Comparison of ENCODE assay signal across 18 mouse cellular contexts in the genomic region with DNA sequence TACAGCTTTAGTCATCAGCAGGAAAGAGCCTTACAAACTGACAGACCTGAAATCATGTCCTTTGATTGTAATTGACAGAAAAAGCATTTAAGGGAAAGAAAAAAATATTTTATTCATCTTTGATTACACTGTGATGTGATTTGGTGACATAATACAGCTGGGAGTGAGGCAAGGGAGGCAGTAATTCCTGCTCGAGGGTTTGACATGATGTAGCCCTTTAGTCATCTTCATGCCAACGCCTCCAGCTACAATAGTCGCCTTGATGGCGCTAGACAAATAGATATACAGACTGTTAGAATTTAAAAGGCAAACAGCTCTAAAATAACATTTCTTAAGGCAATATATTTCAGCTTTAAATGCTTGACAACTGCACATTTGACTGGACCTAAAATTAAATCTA.
DNase-seq lines count a peak whose midpoint lies in the region; ATAC-seq lines count a peak whose summit lies in the region.
"Had no signal": no experiment of that assay in that cellular context is flagged by ENCODE, and none has a peak within 500 bp of the region (broad histone marks: within the 10 kb centered on the region; RNA-seq: fewer than 3 reads in every experiment).

No protein-coding gene starts in this region.

- whole genome bisulfite sequencing in forebrain, embryonic 14.5 days: 47% methylated on average over 4 of the region's 4 CpGs
- 63% methylated on average over 4 of the region's 4 CpGs for WGBS in forebrain, embryonic 13.5 days
- 59% methylated on average over 4 of the region's 4 CpGs for WGBS in midbrain, embryonic 14.5 days
- 74% methylated on average over 4 of the region's 4 CpGs for WGBS in midbrain, embryonic 10.5 days
- WGBS in hindbrain, embryonic 16.5 days: 68% methylated on average over 4 of the region's 4 CpGs

- H3K27ac ChIP-seq in forebrain, embryonic 14.5 days (ENCODE audit: low read depth, low read length): no peak overlapping the region
- no peak overlapping the region for H3K27ac ChIP-seq in forebrain, embryonic 13.5 days
- no peak overlapping the region for H3K27ac ChIP-seq in midbrain, embryonic 14.5 days (replicated peaks; ENCODE audit: low read depth, low read length)
- H3K27ac ChIP-seq in midbrain, embryonic 10.5 days (replicated peaks): no peak overlapping the region
- no peak overlapping the region for H3K27ac ChIP-seq in hindbrain, embryonic 16.5 days (ENCODE audit: low read depth, low read length)
- H3K27ac ChIP-seq: embryonic facial prominence, embryonic 10.5 days; embryonic facial prominence, embryonic 12.5 days had no signal

- no peaks in the 10 kb centered on the region for H3K9me3 ChIP-seq in forebrain, embryonic 14.5 days (replicated peaks; ENCODE audit: control insufficient read depth, low read length)
- H3K9me3 ChIP-seq in forebrain, embryonic 13.5 days (replicated peaks): no peaks in the 10 kb centered on the region
- no peaks in the 10 kb centered on the region for H3K9me3 ChIP-seq in midbrain, embryonic 14.5 days (ENCODE audit: control insufficient read depth, low read length)
- no peaks in the 10 kb centered on the region for H3K9me3 ChIP-seq in midbrain, embryonic 10.5 days (replicated peaks)
- H3K9me3 ChIP-seq in hindbrain, embryonic 16.5 days (ENCODE audit: control insufficient read depth, low read length): no peaks in the 10 kb centered on the region
- H3K9me3 ChIP-seq: embryonic facial prominence, embryonic 10.5 days; embryonic facial prominence, embryonic 12.5 days had no signal

- H3K27me3 ChIP-seq in forebrain, embryonic 14.5 days (replicated peaks; ENCODE audit: control insufficient read depth, insufficient read depth, low read length): no peaks in the 10 kb centered on the region
- no peaks in the 10 kb centered on the region for H3K27me3 ChIP-seq in forebrain, embryonic 13.5 days
- no peaks in the 10 kb centered on the region for H3K27me3 ChIP-seq in midbrain, embryonic 14.5 days (ENCODE audit: control insufficient read depth, insufficient read depth, low read length)
- H3K27me3 ChIP-seq in midbrain, embryonic 10.5 days (ENCODE audit: low read depth, poor library complexity, severe bottlenecking): no peaks in the 10 kb centered on the region
- H3K27me3 ChIP-seq in hindbrain, embryonic 16.5 days (replicated peaks; ENCODE audit: control insufficient read depth, insufficient read depth, low read length): no peaks in the 10 kb centered on the region
- H3K27me3 ChIP-seq: embryonic facial prominence, embryonic 12.5 days had no signal

- DNase-seq in forebrain, embryonic 14.5 days (ENCODE audit: low spot score): peak; percentile 38
- DNase-seq in midbrain, embryonic 14.5 days: peak; percentile 35
- DNase-seq in midbrain, embryonic 10.5 days (ENCODE audit: low spot score): no peak
- peak; percentile 4 for DNase-seq in retina, postnatal 1 day
- no peak for DNase-seq in retina, embryonic 14.5 days (ENCODE audit: low spot score)
- DNase-seq: adrenal gland, adult 2 months; adrenal gland, postnatal 10 days; adrenal gland, postnatal 25 days; cerebellum, adult 11-12 months; cerebellum, adult 2 months; cerebellum, adult 9-10 months; cerebellum, postnatal 10 days; cerebellum, postnatal 25 days had no signal

- ATAC-seq in forebrain, embryonic 14.5 days: no peak
- ATAC-seq in forebrain, embryonic 13.5 days: no peak; the same call in 1 of the 2 replicates
- no peak for ATAC-seq in midbrain, embryonic 14.5 days (ENCODE audit: low FRiP score, low TSS enrichment)
- ATAC-seq in hindbrain, embryonic 16.5 days: no peak
- ATAC-seq: forebrain, embryonic 16.5 days had no signal

- no peak overlapping the region for H3K4me3 ChIP-seq in forebrain, embryonic 14.5 days (ENCODE audit: low read depth, low read length)
- no peak overlapping the region for H3K4me3 ChIP-seq in forebrain, embryonic 13.5 days
- H3K4me3 ChIP-seq in midbrain, embryonic 14.5 days (replicated peaks; ENCODE audit: low read depth, low read length): no peak overlapping the region
- no peak overlapping the region for H3K4me3 ChIP-seq in midbrain, embryonic 10.5 days
- H3K4me3 ChIP-seq in hindbrain, embryonic 16.5 days (ENCODE audit: low read length): no peak overlapping the region
- H3K4me3 ChIP-seq: embryonic facial prominence, embryonic 10.5 days; embryonic facial prominence, embryonic 12.5 days had no signal

- H3K9ac ChIP-seq in forebrain, embryonic 14.5 days (ENCODE audit: low read length): no peak overlapping the region
- no peak overlapping the region for H3K9ac ChIP-seq in forebrain, embryonic 13.5 days
- no peak overlapping the region for H3K9ac ChIP-seq in midbrain, embryonic 14.5 days (replicated peaks; ENCODE audit: low read length)
- H3K9ac ChIP-seq in hindbrain, embryonic 16.5 days (ENCODE audit: low read depth, low read length): no peak overlapping the region
- H3K9ac ChIP-seq: embryonic facial prominence, embryonic 12.5 days had no signal

- H3K4me2 ChIP-seq in forebrain, embryonic 14.5 days (ENCODE audit: low read length): no peak overlapping the region
- no peak overlapping the region for H3K4me2 ChIP-seq in forebrain, embryonic 13.5 days
- H3K4me2 ChIP-seq in midbrain, embryonic 14.5 days (ENCODE audit: low read length): no peak overlapping the region
- no peak overlapping the region for H3K4me2 ChIP-seq in hindbrain, embryonic 16.5 days (ENCODE audit: low read length)
- H3K4me2 ChIP-seq: embryonic facial prominence, embryonic 12.5 days had no signal

- no peaks in the 10 kb centered on the region for H3K36me3 ChIP-seq in forebrain, embryonic 14.5 days (ENCODE audit: control insufficient read depth, insufficient read depth, low read length)
- H3K36me3 ChIP-seq in forebrain, embryonic 13.5 days (ENCODE audit: poor library complexity, severe bottlenecking): no peaks in the 10 kb centered on the region
- no peaks in the 10 kb centered on the region for H3K36me3 ChIP-seq in midbrain, embryonic 14.5 days (ENCODE audit: control insufficient read depth, insufficient read depth, low read length)
- no peaks in the 10 kb centered on the region for H3K36me3 ChIP-seq in midbrain, embryonic 10.5 days
- H3K36me3 ChIP-seq in hindbrain, embryonic 16.5 days (ENCODE audit: control insufficient read depth, insufficient read depth, low read length): no peaks in the 10 kb centered on the region
- H3K36me3 ChIP-seq: embryonic facial prominence, embryonic 10.5 days; embryonic facial prominence, embryonic 12.5 days had no signal

- no peaks in the 10 kb centered on the region for H3K4me1 ChIP-seq in forebrain, embryonic 14.5 days (ENCODE audit: control insufficient read depth, insufficient read depth, low read length)
- peaks cover 9% of the 10 kb centered on the region; the same call in 1 of the 2 replicates for H3K4me1 ChIP-seq in forebrain, embryonic 13.5 days
- H3K4me1 ChIP-seq in midbrain, embryonic 14.5 days (ENCODE audit: control insufficient read depth, insufficient read depth, low read length): no peaks in the 10 kb centered on the region
- no peaks in the 10 kb centered on the region for H3K4me1 ChIP-seq in midbrain, embryonic 10.5 days
- no peaks in the 10 kb centered on the region for H3K4me1 ChIP-seq in hindbrain, embryonic 16.5 days (ENCODE audit: control insufficient read depth, insufficient read depth, low read depth, low read length)
- H3K4me1 ChIP-seq: embryonic facial prominence, embryonic 10.5 days; embryonic facial prominence, embryonic 12.5 days had no signal

Comparison
In these comparisons a context has a peak if more than half of its experiments do, and no peak if none do; other contexts are left out.
1. DNase-seq: peak in forebrain, embryonic 14.5 days (single experiment), midbrain, embryonic 14.5 days (single experiment) and retina, postnatal 1 day (single experiment); none in midbrain, embryonic 10.5 days (single experiment) and retina, embryonic 14.5 days (single experiment).